Mouse (Mus musculus): ENCODE results near the gene Srrd.

DNA sequence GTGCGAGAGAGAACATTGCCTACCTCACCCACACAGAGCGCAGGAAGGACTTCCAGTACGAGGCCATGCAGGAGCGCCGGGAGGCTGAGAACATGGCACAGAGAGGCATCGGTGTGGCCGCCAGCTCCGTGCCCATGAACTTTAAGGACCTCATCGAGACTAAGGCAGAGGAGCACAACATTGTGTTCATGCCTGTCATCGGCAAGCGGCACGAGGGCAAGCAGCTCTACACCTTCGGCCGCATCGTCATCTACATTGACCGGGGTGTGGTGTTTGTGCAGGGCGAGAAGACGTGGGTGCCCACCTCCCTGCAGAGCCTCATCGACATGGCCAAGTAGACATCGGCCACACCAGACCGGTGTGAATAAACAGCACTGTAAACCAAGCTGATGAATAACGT is 5.8 kb downstream of the Srrd start:
- TF ChIP-seq CTCF (IDR thresholded peaks at IDR 0.05; ENCODE audit: low read depth, low read length) (no peak), POLR2A (IDR thresholded peaks at IDR 0.05; ENCODE audit: borderline replicate concordance, low read depth, low read length) (no peak)
